Mouse (Mus musculus) adrenal gland, postnatal 25 days (tissue): ENCODE results near the gene Dlk1. TPM values are rescaled to one million over a fixed set of nuclear protein-coding genes. Genes with fewer than 3 reads are reported as not detected.

Experiments used
- DNase-seq: peaks from one replicate; pipeline ENCODE4 v3.0.0; 2021; ENCODE audit warnings: mixed read lengths
- long read RNA-seq: library from polyadenylated mRNA; stranded (forward); transcript quantifications from one replicate; pipeline ENCODE4 v2.0.0, GENCODE M21; 2021
- total RNA-seq: library from RNA; stranded (reverse); gene quantifications from 2 replicates; pipeline ENCODE4 v1.2.3, GENCODE M21; 2021

Dlk1 gene
- total RNA-seq: 592 and 648 TPM in 2 replicates
- long read RNA-seq, full-length matches to known transcripts: 233 of 253 reads
- long read RNA-seq, partial matches to known transcripts: 14 of 253 reads
- long read RNA-seq, other reads (novel, unspliced or antisense): 6 of 253 reads

GRCm38 (mm10) chr12:109452592-109452991, at the start of gene Dlk1:
TSS of gene Dlk1 (plus strand) at chr12:109452823.
- no peak for DNase-seq

GRCm38 (mm10) chr12:109402943-109403342, 49.7 kb upstream of the Dlk1 start:
- no peak for DNase-seq

- no peak for DNase-seq
Measured at GRCm38 (mm10) chr12:109403752-109404151, 48.9 kb upstream of the Dlk1 start.

- DNase-seq: no peak
Measured at GRCm38 (mm10) chr12:109406018-109406417, 46.6 kb upstream of the Dlk1 start.

- no peak for DNase-seq
Measured at GRCm38 (mm10) chr12:109410723-109411122, 41.9 kb upstream of the Dlk1 start.

GRCm38 (mm10) chr12:109411172-109412070, 41.2 kb upstream of the Dlk1 start:
- DNase-seq: no peak

GRCm38 (mm10) chr12:109412071-109412440, 40.6 kb upstream of the Dlk1 start:
- DNase-seq: no peak

GRCm38 (mm10) chr12:109412675-109413074, 39.9 kb upstream of the Dlk1 start:
- no peak for DNase-seq

- no peak for DNase-seq
Measured at GRCm38 (mm10) chr12:109413321-109413720, 39.3 kb upstream of the Dlk1 start.

GRCm38 (mm10) chr12:109416681-109417080, 35.9 kb upstream of the Dlk1 start:
- no peak for DNase-seq

- peak; percentile 72 for DNase-seq
Measured at GRCm38 (mm10) chr12:109417476-109418201, 35.0 kb upstream of the Dlk1 start.

- no peak for DNase-seq
Measured at GRCm38 (mm10) chr12:109420006-109420405, 32.6 kb upstream of the Dlk1 start.

- no peak for DNase-seq
Measured at GRCm38 (mm10) chr12:109423163-109423562, 29.5 kb upstream of the Dlk1 start.

- DNase-seq: no peak
Measured at GRCm38 (mm10) chr12:109423716-109424429, 28.8 kb upstream of the Dlk1 start.

GRCm38 (mm10) chr12:109424753-109425332, 27.8 kb upstream of the Dlk1 start:
- no peak for DNase-seq

GRCm38 (mm10) chr12:109425982-109426381, 26.6 kb upstream of the Dlk1 start:
- DNase-seq: no peak

- no peak for DNase-seq
Measured at GRCm38 (mm10) chr12:109432475-109433130, 20.0 kb upstream of the Dlk1 start.

GRCm38 (mm10) chr12:109436367-109436807, 16.2 kb upstream of the Dlk1 start:
- DNase-seq: no peak

- no peak for DNase-seq
Measured at GRCm38 (mm10) chr12:109436852-109437251, 15.8 kb upstream of the Dlk1 start.

- DNase-seq: peak; percentile 92
Measured at GRCm38 (mm10) chr12:109437559-109438350, 14.9 kb upstream of the Dlk1 start.

GRCm38 (mm10) chr12:109438383-109438782, 14.2 kb upstream of the Dlk1 start:
- no peak for DNase-seq
